Mouse (Mus musculus) naive thymus-derived CD4-positive, alpha-beta T cell, adult 2 months (primary cell): ENCODE results near the gene Sesn1.
"Not testable (repeated sequence)": the region's sequence is repeated elsewhere in the genome, so short reads cannot be mapped to it uniquely, and the experiment has no call there.

Experiments
- DNase-seq: peaks from one replicate; pipeline ENCODE4 v3.0.0-alpha.2; 2011; ENCODE audit warnings: low read depth

Sesn1 gene

DNA sequence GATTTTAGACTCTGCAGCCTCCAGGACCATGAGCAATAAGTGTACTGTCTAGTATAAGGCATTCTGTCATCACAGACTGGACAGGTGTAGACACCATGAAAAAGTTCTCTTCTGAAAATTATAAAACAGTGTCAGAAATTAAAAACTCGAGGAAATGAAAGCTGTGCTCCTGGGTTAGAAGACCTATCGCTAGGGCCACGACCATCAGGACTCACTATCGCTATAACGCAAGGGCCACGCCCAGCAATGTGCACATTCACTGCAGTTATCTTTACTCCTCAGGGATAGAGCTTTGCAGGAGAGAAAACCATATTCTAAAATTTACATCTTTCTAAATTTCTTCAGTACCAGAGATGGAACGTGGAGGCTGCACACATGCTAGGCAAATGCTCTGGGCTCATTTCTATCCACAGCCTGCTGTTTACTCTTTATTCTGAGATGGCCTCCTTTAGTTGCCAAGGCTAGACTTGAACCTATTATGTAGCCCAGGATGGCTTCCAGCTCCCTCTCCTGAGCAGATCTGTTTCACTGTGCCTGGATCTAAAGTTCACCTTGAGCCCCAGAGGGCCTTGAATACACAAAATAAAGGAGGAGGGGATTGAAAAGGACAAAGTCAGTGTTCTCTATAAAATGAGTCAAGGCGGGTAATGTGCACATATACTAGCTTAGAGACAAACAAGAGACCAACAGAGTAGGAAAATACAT is 102.7 kb downstream of the Sesn1 start:
- DNase-seq, result no peak

GRCm38 (mm10) chr10:41926726-41927125 is 117.0 kb downstream of the Sesn1 start:
- no peak for DNase-seq

DNA sequence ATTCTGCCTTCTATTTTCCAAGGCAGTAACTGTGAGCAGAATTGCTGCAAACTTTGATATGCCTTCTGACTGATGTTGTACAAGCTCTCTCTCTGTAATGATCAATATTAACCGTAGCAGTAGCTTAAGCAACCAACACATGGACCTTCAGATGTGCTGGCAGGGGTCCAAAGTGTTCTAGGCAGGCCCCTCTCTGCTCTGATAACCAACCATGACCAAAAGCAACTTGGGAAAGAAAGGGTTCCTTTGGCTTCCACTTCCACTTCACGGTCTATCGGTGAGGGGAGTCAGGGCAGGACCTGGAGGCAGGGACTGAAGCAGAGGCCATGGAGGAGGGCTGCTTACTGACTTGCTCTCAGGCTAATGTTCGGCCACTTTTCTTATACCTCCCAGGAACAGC is 121.2 kb downstream of the Sesn1 start:
- no peak for DNase-seq

GRCm38 (mm10) chr10:41931962-41932361 is 122.2 kb downstream of the Sesn1 start:
- no peak for DNase-seq

DNA sequence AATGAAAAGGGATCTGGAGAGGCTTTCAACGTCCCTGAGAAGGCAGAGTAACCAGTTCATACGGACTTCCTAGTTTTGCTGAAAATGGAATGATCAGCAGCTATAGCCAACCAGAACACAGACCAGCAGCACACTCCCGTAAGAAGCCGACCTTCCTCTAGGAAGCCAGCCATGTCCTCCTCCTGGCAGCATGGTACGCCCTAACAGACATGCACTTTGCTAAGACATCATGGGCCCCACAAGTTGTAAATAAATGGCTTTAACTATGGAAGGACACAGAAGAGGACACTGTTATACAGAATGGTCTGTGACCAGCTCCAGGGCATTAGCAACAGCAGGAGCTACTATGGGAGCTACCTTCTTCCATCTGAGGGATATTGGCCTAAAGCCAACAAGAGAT is 123.2 kb downstream of the Sesn1 start:
- DNase-seq, result no peak

GRCm38 (mm10) chr10:41933536-41933935 is 123.8 kb downstream of the Sesn1 start:
- DNase-seq, result peak; percentile 70

- no peak for DNase-seq
Observed at GRCm38 (mm10) chr10:41934633-41935475, 125.1 kb downstream of the Sesn1 start.

DNA sequence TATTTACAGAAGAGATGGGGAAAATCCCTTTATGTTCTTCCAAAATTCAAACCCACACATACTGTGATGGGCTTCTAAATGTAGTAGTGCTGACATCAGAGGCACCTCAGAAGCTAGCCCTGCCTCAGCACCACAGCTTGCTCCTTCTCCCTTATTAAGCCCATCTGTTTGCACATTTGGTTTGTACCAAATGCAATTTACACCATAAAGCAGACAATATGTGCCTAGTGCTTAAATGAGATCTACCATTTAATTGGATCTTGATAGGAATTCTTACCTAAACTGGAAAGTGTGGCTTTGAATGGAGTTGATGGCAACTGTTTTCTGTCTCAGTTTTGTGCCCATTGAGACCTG is 125.7 kb downstream of the Sesn1 start:
- peak; percentile 15 for DNase-seq

- DNase-seq, result no peak
Observed at GRCm38 (mm10) chr10:41936100-41936499, 126.4 kb downstream of the Sesn1 start.

- peak; percentile 61 for DNase-seq
Observed at GRCm38 (mm10) chr10:41937176-41937575, 127.4 kb downstream of the Sesn1 start.

DNA sequence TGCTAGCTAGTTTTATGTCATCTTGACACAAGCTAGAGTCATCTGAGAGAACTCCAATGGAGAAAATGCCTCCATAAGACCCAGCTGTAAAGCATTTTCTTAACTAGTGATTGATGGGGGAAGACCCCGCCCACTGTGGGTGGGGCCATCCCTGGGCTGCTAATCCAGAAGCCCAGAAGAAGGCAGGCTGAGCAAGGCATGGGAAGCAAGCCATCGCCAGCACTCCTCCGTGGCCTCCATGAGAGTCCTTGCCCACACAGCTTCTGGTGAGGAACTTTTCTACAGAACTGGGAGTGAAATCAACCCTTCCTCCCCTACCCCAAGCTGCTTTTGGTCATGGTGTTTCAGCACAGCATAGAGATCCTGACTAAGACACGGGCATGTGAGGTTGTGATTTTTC is 129.4 kb downstream of the Sesn1 start:
- DNase-seq, result no peak

GRCm38 (mm10) chr10:41952354-41952753 is 142.6 kb downstream of the Sesn1 start:
- DNase-seq, result not testable (repeated sequence)

DNA sequence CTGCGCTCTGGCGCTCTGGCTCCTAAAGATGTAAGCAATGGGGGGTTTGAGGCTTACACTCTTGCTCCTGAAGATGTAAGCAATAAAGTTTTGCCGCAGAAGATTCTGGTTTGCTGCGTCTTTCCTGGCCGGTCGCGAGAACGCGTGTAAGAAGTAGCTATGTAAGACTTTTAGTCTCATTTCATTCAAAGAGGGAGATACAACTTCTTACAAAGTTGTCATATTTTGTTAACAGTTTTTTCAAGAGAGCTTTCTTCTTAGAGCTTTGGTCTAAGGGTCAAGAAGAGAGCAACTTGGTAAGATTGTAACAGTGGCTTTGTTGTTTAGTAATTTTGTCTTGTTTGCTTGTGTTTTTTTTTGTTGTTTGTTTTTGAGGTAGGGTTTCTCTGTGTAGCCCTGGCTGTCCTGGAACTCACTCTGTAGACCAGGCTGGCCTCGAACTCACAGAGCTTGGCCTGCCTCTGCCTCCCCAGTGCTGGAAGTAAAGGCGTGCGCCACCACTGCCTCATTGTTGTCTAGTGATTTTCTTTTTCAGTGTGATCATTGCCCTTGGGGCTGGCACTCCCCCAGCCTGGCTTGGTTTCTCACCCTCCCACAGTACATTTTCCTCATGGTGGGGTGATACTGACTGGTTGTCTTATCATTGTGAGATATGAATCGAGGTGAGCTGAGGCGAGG is 143.3 kb downstream of the Sesn1 start:
- no peak for DNase-seq

DNA sequence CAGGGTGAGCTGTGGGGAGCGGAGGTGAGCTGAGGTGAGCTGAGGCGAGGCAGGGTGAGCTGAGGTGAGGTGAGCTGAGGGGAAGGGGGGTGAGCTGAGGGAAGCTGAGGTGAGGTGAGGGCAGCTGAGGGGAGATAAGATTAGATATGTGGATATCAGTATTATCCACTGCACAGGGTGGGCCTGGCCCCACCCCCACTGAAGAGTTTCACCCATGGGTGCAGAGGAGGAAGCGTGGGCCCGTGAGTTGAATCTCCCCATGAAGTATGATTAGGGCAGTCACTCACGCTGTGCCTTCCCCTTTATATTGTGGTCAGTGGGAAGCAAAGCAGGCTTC is 143.8 kb downstream of the Sesn1 start:
- DNase-seq, result no peak

DNA sequence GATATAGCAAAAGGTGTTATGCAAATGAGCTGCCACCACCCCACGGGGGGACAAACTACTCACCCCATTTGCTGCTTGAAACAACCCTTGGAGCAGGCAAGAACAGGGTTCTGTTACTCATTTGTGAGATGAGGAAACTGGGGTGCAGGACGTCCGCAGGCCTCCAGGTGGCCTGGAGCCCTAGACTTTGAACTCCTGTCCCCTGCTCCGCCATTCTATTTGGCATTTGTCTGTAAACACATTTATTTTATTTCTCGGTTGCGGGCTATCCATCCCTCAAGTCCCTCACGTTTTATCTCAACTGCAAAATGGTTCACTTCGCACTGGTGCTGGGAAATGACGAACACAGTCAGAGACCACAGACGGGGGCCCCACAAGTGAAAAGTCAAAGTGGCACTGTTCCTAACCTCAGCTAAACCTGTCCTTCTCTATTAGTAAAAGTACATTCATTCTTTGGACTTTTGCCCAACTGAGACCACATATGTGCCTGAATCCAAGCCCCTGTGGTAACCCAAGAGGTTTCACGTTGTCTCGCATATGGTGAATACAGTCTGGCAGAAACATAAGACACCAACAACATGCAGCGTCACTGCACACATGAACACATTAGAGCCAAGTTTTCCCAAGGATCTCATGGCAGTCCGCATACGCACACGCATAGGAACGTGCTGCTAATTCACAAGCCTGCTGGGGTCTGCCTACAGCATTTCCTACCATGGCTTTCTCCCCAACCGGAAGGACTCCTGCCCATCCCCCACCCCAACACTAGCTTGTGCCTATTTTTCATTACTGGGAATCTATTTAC is 147.9 kb downstream of the Sesn1 start:
- DNase-seq, result no peak
